Mouse (Mus musculus) stomach, postnatal 0 days (tissue): Measurements from ENCODE around the gene Nkiras1. TPM values are rescaled to one million over a fixed set of nuclear protein-coding genes. Genes with fewer than 3 reads are reported as not detected.

ENCODE experiments used
- ATAC-seq: fragments of 200-750 bp; cut with Nextera tagmentation; 2 replicates; pipeline ENCODE4 v1.8.0; 2017; ENCODE audit not compliant: low FRiP score, low TSS enrichment
- DNase-seq: peaks from one replicate; pipeline ENCODE4 v3.0.0-alpha.2; 2016; ENCODE audit warnings: low spot score
- H3K27ac ChIP-seq: fragments of 300-500 bp; sonication (generic); replicated peaks from 2 replicates; pipeline ENCODE4 v1.5.1; 2014; ENCODE audit warnings: mild to moderate bottlenecking, control low read depth
- H3K27me3 ChIP-seq: fragments of 300-500 bp; sonication (generic); 2 replicates; pipeline ENCODE4 v1.6.1; 2014; ENCODE audit warnings: low read length; ENCODE audit not compliant: control insufficient read depth, insufficient read depth
- H3K36me3 ChIP-seq: fragments of 300-500 bp; sonication (generic); 2 replicates; pipeline ENCODE4 v1.6.1; 2014; ENCODE audit warnings: low read length, mixed read lengths; ENCODE audit not compliant: control insufficient read depth, insufficient read depth
- H3K4me1 ChIP-seq: fragments of 300-500 bp; sonication (generic); replicated peaks from 2 replicates; pipeline ENCODE4 v1.6.1; 2014; ENCODE audit warnings: antibody characterized with exemption; ENCODE audit not compliant: control insufficient read depth, insufficient read depth
- H3K4me2 ChIP-seq: fragments of 300-500 bp; sonication (generic); replicated peaks from 2 replicates; pipeline ENCODE4 v1.6.1; 2014; ENCODE audit warnings: low read depth, mild to moderate bottlenecking, control low read depth, moderate library complexity
- H3K4me3 ChIP-seq: fragments of 300-500 bp; sonication (generic); 2 replicates; pipeline ENCODE4 v1.5.1; 2014; ENCODE audit warnings: low read depth, low read length, control low read depth
- H3K9ac ChIP-seq: fragments of 300-500 bp; sonication (generic); 2 replicates; pipeline ENCODE4 v1.6.1; 2014; ENCODE audit warnings: mild to moderate bottlenecking, low read length, control low read depth, mixed read lengths
- H3K9me3 ChIP-seq: fragments of 300-500 bp; sonication (generic); 2 replicates; pipeline ENCODE4 v1.6.1; 2016; ENCODE audit warnings: low read length; ENCODE audit not compliant: control insufficient read depth
- CTCF ChIP-seq: IDR thresholded peaks from 2 replicates; pipeline ENCODE4 v1.5.1; 2016; ENCODE audit warnings: antibody characterized with exemption, low read depth, mild to moderate bottlenecking, moderate library complexity
- EP300 ChIP-seq: optimal IDR thresholded peaks from 2 replicates; pipeline ENCODE3; 2016; ENCODE audit warnings: antibody characterized with exemption
- WGBS: fragments of 180-500 bp; shearing (Covaris S2); extraction: QIAGEN DNeasy Blood & Tissue Kit; methylation state at CpG from one replicate; pipeline ENCODE4 v1.1.7; 2014; 5-methylcytosine and 5-hydroxymethylcytosine counted together
- polyA plus RNA-seq: library from polyadenylated mRNA; unstranded; fragments of >200 nt; fragmentation: Nextera tagmentation; extraction: Ambion mirVana; gene quantifications from 2 replicates; pipeline ENCODE4 v1.2.1, GENCODE M21; 2015

Nkiras1 gene
- polyA plus RNA-seq, 1 experiment from 2014 or later, result 15.9 TPM

DNA sequence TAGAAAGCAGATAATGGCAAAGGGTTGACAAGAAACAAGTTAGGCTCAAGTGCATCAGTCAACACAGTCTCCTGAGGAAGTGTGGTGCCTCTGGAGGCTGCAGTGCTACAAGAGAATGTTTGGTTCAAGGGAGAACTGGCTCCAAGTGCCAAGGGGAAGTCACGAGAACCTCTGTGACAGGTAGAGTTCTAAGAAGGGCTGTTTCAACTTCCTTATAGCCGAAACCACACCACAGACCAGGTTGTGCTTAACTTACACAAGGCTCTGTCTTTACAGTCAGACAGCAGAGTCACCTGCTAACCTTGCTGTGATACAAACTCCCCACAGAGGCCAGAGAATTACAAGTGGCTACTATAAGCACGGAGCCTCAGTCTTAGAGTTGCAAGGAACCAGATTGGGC is 30.7 kb downstream of the Nkiras1 start:
- H3K4me2 ChIP-seq, result no peak overlapping the region
- TF ChIP-seq EP300, result no peak
- TF ChIP-seq CTCF, result no peak
- H3K27me3 ChIP-seq, result no peaks in the 10 kb centered on the region
- no peaks in the 10 kb centered on the region for H3K36me3 ChIP-seq
- ATAC-seq (no peak), DNase-seq (no peak)
- 67% methylated on average over 3 of the region's 3 CpGs for WGBS
- no peak overlapping the region for H3K9ac ChIP-seq
- H3K27ac ChIP-seq, result no peak overlapping the region
- H3K4me1 ChIP-seq, result no peaks in the 10 kb centered on the region
- no peak overlapping the region for H3K4me3 ChIP-seq
- no peaks in the 10 kb centered on the region for H3K9me3 ChIP-seq

- no peak overlapping the region for H3K27ac ChIP-seq
- H3K4me3 ChIP-seq, result no peak overlapping the region
- WGBS, result 53% methylated on average over 3 of the region's 3 CpGs
- DNase-seq (no peak), ATAC-seq (no peak)
- H3K27me3 ChIP-seq, result no peaks in the 10 kb centered on the region
- no peak overlapping the region for H3K4me2 ChIP-seq
- no peaks in the 10 kb centered on the region for H3K9me3 ChIP-seq
- H3K36me3 ChIP-seq, result no peaks in the 10 kb centered on the region
- no peaks in the 10 kb centered on the region for H3K4me1 ChIP-seq
- TF ChIP-seq EP300 (no peak), CTCF (no peak)
- no peak overlapping the region for H3K9ac ChIP-seq
Measured at GRCm38 (mm10) chr14:18302750-18303149, 31.8 kb downstream of the Nkiras1 start.

DNA sequence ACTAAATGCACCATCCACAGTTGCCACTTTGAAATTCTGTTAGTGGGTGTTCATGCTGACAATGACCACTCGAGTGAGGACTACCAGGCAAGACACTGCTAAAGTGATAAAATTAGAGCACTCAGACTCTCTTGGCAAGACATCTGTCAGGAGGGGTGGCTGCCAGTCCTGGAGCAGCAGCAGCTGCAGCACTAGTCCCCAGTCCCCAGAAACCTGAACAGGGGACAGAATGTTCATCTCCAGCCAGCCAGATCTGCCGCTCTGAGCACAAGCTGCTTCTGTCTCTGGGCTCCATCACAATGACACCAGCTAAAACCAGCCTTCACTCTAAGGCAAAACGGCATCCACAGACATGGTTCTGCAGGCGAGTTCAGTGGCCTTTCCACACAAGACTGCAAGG is 32.3 kb downstream of the Nkiras1 start:
- H3K27me3 ChIP-seq, result no peaks in the 10 kb centered on the region
- TF ChIP-seq EP300 (no peak), CTCF (no peak)
- DNase-seq, result no peak
- no peaks in the 10 kb centered on the region for H3K9me3 ChIP-seq
- no peak overlapping the region for H3K4me3 ChIP-seq
- no peaks in the 10 kb centered on the region for H3K36me3 ChIP-seq
- H3K27ac ChIP-seq, result no peak overlapping the region
- H3K4me2 ChIP-seq, result no peak overlapping the region
- WGBS, result 68% methylated on average over 4 of the region's 4 CpGs
- no peak overlapping the region for H3K9ac ChIP-seq
- no peak for ATAC-seq
- no peaks in the 10 kb centered on the region for H3K4me1 ChIP-seq

DNA sequence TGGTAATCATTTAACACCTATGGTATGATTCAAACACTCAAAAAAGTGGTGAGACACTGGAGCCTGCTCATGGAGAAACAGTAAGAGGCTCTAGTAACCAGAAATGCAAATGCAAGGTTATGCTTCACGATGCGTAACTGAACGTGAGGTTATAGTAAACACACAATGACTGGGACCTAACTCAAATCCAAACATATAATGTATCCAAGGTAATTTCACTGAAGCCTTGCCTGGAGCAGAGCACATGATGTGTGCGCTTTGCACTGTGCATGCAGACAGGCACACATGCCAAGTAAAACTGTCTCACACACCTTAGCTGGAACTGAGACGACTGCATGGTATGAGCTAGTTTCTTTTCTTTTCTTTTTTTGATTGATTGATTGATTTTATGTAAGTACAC is 33.2 kb downstream of the Nkiras1 start:
- TF ChIP-seq CTCF (no peak), EP300 (no peak)
- Histone ChIP-seq H3K4me1 (no peaks in the 10 kb centered on the region), H3K27me3 (no peaks in the 10 kb centered on the region), H3K4me3 (no peak overlapping the region), H3K4me2 (no peak overlapping the region), H3K36me3 (no peaks in the 10 kb centered on the region), H3K9ac (no peak overlapping the region), H3K9me3 (no peaks in the 10 kb centered on the region), H3K27ac (no peak overlapping the region)
- DNase-seq, result no peak
- WGBS, result 80% methylated on average over 5 of the region's 5 CpGs
- ATAC-seq, result no peak

GRCm38 (mm10) chr14:18317457-18318411 is 46.8 kb downstream of the Nkiras1 start:
- H3K4me2 ChIP-seq, result no peak overlapping the region
- no peak overlapping the region for H3K9ac ChIP-seq
- H3K9me3 ChIP-seq, result no peaks in the 10 kb centered on the region
- H3K36me3 ChIP-seq, result no peaks in the 10 kb centered on the region; the same call in 1 of the 2 replicates
- TF ChIP-seq CTCF (no peak), EP300 (no peak)
- H3K4me1 ChIP-seq, result no peaks in the 10 kb centered on the region
- 68% methylated on average over 11 of the region's 11 CpGs for WGBS
- no peak for ATAC-seq
- no peak overlapping the region for H3K4me3 ChIP-seq
- no peak for DNase-seq
- no peak overlapping the region for H3K27ac ChIP-seq
- H3K27me3 ChIP-seq, result no peaks in the 10 kb centered on the region

GRCm38 (mm10) chr14:18326968-18327672 is 56.2 kb downstream of the Nkiras1 start:
- ATAC-seq (peak; percentile 36; the same call in 1 of the 2 replicates), DNase-seq (peak; percentile 35)
- no peaks in the 10 kb centered on the region for H3K27me3 ChIP-seq
- 7% methylated on average over 37 of the region's 37 CpGs for WGBS
- TF ChIP-seq CTCF (peak; percentile 41), EP300 (no peak)
- peak overlapping the region; percentile 42 for H3K4me3 ChIP-seq
- H3K9me3 ChIP-seq, result no peaks in the 10 kb centered on the region
- no peak overlapping the region for H3K27ac ChIP-seq
- peak overlapping the region; percentile 83 for H3K4me2 ChIP-seq
- no peaks in the 10 kb centered on the region; the same call in 1 of the 2 replicates for H3K36me3 ChIP-seq
- H3K4me1 ChIP-seq, result 0 out of 2 replicates have a peak, but pooled peaks cover 3% of the 10 kb centered on the region
- H3K9ac ChIP-seq, result peak overlapping the region; percentile 61
